Mouse (Mus musculus) ES-CJ7 (cell line): Measurements from ENCODE around the gene Plekhh3.

Source experiments
- DNase-seq: peaks from one replicate; pipeline ENCODE4 v3.0.0; 2011; ENCODE audit warnings: low read depth, low spot score

The Plekhh3 gene

DNA sequence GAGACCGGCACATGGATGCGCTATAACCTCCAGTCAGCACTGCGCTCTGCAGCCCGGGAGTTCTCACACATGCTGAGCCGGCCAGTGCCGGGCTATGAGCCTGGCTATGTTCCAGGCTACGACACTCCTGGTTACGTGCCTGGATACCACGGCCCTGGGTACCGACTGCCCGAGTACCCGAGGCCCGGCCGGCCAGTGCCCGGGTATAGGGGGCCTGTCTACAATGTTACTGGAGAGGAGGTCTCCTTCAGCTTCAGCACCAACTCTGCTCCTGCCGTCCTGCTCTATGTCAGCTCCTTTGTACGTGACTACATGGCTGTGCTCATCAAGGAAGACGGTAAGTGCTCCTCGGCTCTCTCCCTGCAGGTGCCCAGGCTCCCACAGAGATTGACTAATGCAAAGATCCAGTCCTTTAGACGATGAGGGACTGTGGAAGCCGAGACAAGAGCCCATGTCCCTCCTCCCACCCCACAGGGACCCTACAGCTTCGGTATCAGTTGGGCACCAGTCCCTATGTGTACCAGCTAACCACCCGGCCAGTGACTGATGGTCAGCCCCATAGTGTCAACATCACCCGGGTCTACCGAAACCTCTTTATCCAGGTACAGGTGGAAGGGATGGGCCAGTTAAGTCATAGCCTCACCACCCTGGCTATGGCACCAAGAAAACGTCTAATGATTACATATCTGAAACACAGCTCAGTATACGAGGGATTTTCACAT lies 15.5 kb upstream of the Plekhh3 start:
- no peak for DNase-seq

DNA sequence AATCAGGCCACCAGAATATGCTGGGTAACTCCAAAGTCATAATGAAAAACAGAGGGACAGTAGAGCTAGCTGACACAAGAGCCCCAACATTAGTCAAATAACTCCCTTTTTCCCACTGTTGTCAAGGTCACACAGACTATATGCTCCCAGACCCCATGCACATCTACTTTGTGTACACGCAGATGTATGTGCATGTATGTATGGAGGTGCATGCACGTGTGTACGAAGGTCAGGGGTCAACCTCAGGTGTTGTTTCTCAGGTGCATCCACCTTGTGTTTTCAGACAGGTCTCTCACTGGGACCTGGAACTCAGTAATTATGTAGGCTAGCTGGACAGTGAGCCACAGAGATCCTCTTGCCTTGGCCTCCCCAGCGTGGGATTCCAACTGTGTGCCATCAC lies 14.3 kb upstream of the Plekhh3 start:
- DNase-seq, result no peak

DNA sequence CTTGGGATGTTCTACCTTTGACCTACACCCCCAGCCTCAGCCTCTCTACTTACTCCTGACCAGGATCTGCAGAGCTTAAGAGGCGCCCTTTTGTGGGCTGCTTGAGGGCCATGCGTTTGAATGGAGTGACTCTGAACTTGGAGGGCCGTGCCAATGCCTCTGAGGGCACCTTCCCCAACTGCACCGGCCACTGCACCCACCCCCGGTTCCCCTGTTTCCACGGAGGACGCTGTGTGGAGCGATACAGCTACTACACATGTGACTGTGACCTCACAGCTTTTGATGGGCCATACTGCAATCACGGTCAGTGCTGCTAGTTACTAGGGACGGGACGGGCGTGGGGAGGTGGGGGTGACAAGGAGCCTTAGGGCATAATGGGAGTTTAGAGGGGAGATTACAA lies 13.8 kb upstream of the Plekhh3 start:
- no peak for DNase-seq

DNA sequence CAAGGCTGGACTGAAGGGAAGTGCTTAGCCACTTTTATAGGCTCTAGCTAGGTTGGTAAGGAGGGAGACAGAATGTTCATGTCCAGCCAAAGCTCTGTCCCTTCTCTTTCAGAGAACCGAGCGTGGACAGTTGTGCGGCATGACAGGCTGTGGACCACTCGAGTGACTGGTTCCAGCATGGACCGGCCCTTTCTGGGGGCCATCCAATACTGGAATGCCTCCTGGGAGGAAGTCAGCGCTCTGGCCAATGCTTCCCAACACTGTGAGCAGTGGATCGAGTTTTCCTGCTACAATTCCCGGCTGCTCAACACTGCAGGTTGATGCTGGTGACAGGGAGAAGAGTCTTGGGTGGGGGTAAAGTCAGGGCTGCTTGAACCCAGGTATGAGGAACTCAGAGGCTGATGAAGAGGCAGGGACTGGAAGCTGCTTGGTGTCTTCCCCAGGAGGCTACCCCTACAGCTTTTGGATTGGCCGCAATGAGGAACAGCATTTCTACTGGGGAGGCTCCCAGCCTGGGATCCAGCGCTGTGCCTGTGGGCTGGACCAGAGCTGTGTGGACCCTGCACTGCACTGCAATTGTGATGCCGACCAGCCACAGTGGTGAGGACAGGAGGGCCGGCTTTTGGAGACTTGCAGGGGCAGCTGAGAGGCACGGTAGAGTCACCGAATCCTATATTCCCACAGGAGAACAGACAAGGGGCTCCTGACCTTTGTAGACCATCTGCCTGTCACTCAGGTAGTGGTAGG lies 11.8 kb upstream of the Plekhh3 start:
- DNase-seq, result no peak

DNA sequence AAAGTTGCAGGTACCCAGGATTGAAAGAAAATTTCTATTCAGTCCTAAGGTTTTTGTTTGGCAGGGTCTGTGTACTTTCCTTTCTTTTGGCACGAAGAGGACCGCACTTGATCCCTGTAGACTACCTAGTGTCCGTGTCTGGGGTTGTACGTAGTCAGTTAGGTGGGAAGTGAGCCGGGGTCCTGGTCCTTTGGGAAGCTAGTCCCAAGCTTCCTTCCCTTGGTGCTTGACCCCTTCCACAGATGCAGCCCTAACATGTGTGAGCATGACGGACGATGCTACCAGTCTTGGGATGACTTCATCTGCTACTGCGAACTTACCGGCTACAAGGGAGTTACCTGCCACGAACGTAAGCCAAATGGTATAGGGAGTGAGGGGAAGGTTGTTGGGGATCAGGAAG lies 10.8 kb upstream of the Plekhh3 start:
- DNase-seq, result no peak

DNA sequence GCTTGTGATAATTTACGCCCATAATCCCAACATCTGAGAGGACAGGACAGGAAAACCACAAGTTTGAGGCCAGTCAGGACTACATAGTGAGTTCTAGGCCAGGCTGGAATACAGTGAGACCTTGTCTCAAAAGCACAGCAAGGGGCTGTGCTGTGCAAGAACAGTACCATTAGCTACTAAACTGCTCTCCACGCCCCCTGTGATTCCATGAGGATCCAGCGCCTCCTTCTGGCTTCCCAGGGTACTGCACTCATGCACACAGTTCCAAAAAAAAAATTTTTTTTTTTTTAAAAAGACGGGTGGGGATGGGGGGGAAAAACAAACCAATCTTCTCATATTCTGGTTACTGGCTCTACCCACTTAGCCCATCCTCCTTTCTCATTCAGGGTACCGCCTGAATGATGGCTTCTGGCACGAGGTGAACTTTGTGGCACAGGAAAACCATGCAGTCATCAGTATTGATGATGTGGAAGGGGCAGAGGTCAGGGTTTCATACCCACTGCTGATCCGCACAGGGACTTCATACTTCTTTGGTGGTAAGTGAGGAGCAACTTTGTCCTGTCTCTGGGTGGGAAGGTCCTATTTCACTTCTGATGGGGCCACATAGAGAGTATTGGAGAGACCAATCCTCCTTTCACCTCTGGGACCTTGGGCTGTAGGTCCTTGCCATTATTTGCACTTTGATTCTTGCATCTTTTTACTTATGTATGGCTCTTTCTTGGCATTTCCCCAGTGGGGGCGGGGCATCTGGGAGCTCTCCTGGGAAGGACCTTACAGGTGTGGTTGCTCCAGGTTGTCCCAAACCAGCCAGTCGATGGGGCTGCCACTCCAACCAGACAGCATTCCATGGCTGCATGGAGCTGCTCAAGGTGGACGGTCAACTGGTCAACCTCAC lies 9.9 kb upstream of the Plekhh3 start:
- DNase-seq, result peak; percentile 73

DNA sequence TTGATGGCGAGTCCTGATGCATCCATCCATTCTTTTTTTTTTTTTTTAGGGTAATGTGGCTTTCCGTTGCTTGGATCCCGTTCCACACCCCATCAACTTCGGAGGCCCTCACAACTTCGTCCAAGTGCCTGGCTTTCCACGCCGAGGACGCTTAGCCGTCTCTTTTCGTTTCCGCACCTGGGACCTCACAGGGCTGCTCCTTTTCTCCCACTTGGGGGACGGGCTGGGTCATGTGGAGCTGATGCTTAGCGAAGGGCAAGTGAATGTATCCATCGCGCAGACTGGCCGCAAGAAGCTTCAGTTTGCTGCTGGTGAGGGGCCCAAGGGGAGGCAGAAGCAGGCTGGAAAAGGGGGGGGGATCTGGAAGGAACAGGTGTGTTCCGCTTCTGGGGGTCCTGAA lies 9.1 kb upstream of the Plekhh3 start:
- DNase-seq, result no peak

DNA sequence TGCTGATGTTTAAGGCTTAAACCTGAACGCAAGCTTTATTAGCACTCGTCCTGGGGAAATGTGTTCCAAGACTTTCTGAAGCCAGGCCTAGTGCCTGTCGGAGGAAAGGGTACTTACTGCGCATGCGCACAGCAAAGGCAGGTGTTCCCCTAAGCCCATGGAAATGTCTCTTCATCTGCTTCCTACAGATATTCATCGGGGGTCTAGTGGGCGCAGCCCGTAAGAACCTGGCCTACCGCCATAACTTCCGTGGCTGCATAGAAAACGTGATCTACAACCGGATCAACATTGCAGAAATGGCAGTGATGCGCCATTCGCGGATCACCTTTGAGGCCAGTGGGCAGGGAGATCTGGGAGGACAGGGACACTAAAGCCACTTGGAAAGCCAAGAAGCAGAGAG lies 8.2 kb upstream of the Plekhh3 start:
- DNase-seq, result no peak

DNA sequence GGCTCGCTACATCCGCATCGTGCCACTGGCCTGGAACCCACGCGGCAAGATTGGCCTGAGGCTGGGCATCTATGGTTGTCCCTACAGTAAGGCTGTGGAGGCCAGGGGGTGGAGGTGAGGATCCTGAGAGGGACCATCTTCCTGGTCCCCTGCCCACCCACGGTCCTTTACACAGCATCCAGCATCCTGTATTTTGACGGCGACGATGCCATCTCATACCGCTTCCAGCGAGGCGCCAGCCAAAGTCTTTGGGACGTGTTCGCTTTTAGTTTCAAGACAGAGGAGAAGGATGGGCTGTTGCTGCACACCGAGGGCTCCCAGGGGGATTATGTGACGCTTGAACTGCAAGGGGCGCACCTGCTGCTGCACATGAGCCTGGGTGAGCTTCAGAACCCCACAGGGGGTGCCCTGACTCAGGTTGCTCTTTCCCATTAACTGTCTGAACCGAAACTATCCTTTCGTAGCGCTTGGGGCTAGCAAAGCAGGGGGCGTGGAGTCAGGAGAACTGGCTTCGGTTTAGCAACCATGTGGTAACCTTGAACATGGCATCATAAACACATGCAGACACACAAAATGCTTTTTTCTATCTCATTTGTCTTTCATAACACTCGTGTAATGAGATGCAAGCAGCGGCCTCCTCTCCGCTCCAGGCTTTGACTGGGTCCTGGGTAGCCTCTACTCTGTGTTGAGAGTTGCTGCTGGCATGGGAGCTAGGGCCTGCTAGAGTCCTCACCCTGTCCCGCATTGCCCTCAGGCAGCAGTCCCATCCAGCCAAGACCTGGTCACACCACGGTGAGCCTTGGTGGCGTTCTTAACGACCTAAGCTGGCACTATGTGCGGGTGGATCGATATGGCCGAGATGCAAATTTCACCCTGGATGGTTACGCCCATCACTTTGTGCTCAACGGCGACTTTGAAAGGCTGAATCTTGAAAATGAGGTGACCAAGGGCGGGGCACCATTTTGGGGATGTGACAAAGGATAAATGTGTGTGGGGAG lies 7.2 kb upstream of the Plekhh3 start:
- DNase-seq, result no peak

DNA sequence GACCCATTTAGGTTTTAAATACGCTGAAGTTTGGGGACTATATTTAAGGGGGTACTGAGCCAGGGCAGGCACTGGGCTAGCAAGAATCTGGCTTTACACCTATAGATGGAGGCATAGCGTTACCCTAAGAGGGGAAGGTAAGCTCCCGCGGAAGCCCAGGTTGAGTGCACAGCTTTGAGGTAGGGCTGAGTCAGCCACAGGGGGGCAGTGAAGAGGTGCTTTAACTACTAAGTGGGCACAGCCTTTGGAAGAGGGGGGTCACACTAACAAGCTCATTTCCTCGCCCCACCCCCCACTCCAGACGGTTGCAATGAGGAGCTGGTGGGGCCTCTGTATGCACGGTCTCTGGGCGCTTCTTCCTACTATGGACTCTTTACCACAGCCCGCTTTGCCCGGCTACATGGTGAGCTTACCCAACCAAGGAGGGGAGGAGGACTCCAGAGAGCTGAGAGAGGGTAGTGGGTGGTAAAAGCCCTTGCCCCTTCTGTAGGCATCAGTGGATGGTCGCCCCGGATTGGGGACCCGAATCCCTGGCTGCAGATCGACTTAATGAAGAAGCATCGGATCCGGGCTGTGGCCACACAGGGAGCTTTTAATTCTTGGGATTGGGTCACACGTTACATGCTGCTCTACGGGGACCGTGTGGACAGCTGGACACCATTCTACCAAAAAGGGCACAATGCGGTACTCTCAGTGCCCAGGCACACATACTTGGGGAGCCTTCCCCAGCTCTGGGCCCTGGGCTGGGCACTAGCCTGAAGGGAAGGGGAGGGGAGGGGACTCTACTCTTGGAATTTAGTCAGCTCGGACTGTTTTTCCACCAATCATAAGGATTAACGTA lies 6.0 kb upstream of the Plekhh3 start:
- DNase-seq, result peak; percentile 73

DNA sequence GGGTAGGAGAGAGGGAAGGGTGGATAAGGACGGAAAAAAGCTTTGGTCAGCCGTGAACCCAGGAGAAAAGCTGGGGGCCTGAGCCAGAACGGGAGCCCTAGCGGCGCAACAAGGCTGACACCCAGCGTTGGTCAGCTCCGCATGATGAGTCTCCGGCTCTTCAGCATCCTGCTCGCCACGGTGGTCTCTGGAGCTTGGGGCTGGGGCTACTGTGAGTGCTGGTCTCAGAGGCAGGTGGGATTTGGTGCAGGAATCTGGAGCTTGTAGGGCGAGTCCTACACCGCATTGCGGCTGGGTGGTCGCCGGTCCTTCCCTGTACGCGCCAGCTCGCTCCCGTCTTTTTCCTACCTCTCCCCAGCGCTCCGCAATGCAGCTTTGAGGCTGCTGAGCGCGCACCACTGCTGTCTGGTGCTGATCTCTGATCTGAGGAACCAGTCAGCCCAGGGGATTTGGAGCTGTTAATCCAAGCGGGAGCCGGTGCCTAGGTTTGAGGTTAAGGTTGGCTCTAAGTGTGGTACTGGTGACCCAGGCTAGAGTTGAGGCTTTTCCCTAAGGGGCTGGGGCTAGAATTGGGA lies 5.1 kb upstream of the Plekhh3 start:
- DNase-seq, result peak; percentile 44

DNA sequence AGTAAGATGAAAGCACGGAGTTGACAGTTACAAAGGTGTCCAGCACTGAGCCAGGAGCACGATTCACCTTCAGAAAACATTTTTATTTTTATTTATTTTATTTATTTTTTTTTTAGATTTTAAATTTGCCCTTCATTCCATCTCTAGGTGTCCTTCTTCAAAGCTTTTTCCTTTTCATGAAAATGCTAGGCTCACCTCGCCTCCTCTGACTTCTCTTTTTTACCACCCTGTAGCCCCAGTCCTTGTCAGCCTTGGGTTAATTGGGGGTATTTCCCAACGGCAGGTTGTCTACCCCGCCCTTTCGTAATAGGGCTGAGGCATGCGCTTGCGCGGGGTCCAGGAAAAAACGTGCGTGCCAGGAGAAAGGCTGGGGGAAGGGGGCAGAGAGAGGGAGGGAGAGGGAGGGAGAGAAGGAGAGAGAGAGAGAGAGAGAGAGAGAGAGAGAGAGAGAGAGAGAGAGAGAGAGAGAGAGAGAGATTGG lies 4.5 kb upstream of the Plekhh3 start:
- DNase-seq, result peak; percentile 26

DNA sequence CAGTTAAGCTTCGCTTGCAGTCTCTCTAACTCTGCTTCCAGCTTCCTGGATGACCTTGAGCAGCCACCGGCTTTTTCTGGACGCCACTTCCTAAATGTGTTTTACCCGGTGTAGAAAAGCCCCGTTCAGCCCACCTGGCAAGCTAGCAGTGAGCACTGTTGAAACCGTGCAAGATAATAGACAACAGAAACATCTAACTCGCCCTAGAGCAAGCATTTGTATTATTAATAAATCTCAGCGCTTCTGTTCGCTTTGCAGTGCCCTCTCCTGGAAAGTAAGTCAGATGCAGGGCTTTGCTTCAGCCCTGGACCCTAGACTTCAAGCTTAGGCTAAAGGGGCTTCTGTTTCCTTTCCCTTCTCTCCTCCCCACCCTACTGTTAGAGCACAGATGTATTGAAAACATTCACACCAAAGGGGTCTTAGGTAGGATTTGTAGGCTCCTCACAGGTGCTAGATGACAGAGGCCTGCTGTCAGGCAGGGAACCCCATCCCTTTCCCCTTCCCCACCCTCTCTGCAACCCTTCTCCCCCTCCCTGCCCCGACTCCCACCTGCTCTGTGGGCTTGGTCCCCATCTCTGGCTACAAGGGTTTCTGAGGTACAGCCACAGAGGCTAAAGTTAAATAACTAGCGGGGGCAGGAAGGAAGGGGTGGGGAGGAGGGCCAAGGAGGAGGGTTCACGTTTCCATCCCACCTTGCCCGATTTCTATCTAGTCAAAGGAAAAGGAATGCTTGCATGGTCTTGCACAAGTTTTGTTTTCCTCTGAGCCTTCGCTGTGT lies 3.9 kb upstream of the Plekhh3 start, which contains the start of gene Ccr10:
Gene Ccr10, minus strand, starts transcription at position 593 of the 778 bp plus-strand sequence.
- DNase-seq, result no peak

DNA sequence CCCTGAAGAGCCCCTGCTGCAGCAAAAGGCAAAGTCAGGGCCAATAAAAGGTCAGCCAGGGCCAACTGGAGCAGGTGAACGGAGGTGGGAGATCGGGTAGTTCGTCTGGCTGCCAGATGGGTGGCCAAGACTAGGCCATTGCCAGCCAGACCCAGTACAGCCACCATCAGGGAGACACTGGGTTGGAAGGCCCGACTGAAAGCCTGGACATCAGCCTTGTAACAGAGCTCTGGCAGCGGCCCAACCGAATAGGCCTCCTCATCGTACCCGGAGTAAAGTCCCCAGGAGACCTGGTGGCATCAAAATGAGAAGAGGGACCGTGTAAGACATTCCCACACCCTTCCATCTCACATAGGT lies 3.2 kb upstream of the Plekhh3 start:
- DNase-seq, result no peak

DNA sequence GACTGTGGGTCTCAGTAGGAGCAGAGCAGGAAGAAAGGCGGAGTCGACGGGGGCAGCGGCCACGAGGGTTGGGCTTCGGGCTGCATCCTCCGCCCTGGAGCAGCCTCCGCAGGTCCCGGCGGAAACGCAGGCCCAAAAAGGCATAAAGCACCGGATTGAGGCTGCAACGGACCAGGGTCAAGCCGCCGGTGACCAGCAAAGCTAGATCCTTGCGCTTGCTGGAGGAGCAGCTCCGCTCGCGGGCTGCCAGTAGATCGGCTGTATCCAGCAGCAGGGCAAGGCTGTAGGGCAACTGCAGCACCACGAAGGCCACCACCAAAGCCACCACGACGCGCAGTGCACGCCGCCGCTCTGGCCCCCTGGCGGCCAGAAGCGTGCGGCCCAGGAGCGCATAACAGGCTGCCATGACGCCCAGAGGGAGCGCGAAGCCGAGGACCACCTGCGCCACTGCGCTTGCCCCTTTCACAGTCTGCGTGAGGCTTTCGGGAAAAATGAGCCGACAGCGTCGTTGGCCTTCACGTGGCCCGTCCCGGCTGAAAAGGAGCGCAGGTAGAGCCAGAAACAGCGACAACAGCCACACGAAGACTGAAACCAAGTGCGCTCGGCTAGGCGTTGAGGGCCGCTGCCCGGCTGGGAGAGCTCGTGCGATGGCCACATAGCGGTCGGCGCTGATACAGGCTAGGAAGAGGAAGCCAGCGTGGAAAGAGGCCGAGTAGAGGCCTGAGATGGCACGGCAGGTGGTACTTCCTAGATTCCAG lies 2.7 kb upstream of the Plekhh3 start:
- peak; percentile 78 for DNase-seq

DNA sequence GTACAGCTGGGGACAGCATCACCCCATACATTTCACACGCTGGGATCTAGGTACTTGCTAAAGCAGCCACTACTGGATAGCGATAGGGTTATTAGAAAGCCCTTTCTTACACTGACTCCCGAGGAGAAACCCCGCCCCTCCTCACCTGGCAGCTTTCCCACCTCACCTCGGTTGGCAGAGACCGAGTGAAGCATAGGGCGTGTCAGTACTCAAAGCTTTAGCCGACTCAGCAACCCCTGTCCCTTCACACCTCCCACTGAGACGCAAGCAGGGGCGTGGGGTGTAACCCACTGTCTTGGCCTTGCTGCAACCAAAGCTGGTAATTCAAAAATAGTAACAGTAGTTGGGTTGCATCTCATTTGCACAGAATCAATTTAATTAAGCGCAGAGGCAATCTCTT lies 2.0 kb upstream of the Plekhh3 start:
- peak; percentile 57 for DNase-seq

DNA sequence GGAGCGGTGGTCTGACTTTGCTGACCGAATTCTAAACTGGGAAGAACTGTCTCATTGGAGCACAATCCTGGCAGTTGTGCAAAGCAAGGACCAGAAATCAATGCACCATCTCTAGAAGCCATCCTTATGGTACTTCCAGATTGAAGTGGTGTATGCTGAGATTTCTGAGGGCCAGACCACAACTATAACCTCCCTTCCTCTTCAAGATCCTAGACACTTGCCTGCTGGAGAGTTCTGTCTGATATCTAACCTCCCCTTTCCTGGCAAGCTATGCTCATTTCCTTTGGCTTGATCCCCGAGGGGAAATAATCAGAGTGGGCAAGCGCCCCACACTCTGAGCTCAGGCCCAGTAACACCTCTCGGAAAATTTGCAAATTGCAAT lies 1.3 kb upstream of the Plekhh3 start:
- DNase-seq, result no peak
